Mouse (Mus musculus): ENCODE data around the gene Dach2. TPM values are rescaled to one million over a fixed set of nuclear protein-coding genes. Genes with fewer than 3 reads are reported as not detected.

Gene Dach2
- total RNA-seq, 2 experiments from 2014 or later = 0.47 to 0.49 TPM

Other genes starting within 250 kb of the Dach2 start
- gene Chm, start 112.0 kb upstream of the Dach2 start, total RNA-seq (2021) = 10 to 100 TPM; 10.0 to 10.1 TPM